Mouse (Mus musculus): Measurements from ENCODE around the gene Adcy7.

DNA sequence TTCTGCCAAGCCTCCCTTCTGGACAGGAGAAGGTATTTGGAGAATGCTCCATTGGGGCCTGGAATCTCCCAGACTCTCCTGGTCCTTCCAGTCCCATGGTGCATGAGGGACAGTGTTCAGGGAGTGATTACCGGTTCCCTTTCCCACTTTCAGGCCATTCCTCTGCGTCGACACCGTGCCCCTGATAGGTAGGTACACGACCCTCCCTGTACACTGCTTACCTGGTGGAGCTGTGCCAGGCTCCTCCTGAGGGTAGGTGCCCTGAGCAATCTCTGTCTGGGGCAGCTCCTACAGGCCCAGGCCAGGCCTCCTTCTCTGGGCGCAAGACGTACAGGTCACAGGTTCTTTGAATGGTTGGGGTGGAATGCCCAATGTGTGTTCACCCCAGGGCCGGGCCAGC, 45.9 kb downstream of the Adcy7 start:
- TF ChIP-seq POLR2A (IDR thresholded peaks at IDR 0.05; ENCODE audit: insufficient read depth, low read depth, low read length) (no peak), CTCF (IDR thresholded peaks at IDR 0.05; ENCODE audit: insufficient read depth, low read depth, low read length) (no peak)
